Mouse (Mus musculus): ENCODE measurements at regions not wholly inside any gene's neighbourhood (a gene's known extent, or its start where the extent isn't known, plus 50 kb on each side); places are given as distances from the start of the nearest gene placed in this dataset.
"Not testable (repeated sequence)": the region's sequence is repeated elsewhere in the genome, so short reads cannot be mapped to it uniquely, and the experiment has no call there.

- Histone ChIP-seq H3K9ac (no peak overlapping the region), H3K4me1 (peaks cover 18% of the 10 kb centered on the region), H3K27me3 (no peaks in the 10 kb centered on the region), H3K27ac (0 out of 2 replicates have a peak overlapping the region, but pooled peaks have one; percentile 57), H3K36me3 (ENCODE audit: poor library complexity, severe bottlenecking) (no peaks in the 10 kb centered on the region), H3K4me3 (no peak overlapping the region), H3K4me2 (no peak overlapping the region), H3K9me3 (replicated peaks) (no peaks in the 10 kb centered on the region)
- ATAC-seq = peak; percentile 75
- WGBS = 9% methylated on average over 3 of the region's 3 CpGs
Measured at GRCm38 (mm10) chr3:18453220-18453985, 505.2 kb downstream of the Cypt12 start.

DNA sequence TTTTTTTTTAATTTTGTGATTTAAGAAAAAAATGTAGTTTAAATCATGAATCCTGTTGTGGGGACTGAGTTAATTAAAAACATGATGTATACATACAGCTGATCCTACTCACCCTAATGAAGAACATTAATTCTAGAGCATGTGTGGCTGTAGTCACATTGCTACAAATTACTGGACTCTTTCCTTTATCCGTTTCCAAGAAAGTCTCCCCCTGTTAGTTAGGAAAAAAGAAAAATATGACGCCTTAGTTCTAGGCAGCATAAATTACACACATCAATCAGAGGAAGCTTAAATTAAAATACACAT is 505.7 kb downstream of the Cypt12 start:
- H3K4me3 ChIP-seq = no peak overlapping the region
- H3K36me3 ChIP-seq (ENCODE audit: poor library complexity, severe bottlenecking) = no peaks in the 10 kb centered on the region
- H3K27me3 ChIP-seq = no peaks in the 10 kb centered on the region
- no peak overlapping the region for H3K4me2 ChIP-seq
- H3K27ac ChIP-seq = 0 out of 2 replicates have a peak overlapping the region, but pooled peaks have one; percentile 35
- peaks cover 18% of the 10 kb centered on the region for H3K4me1 ChIP-seq
- WGBS = 2% methylated on average over 2 of the region's 2 CpGs
- peak; percentile 67 for ATAC-seq
- H3K9ac ChIP-seq = no peak overlapping the region
- no peaks in the 10 kb centered on the region for H3K9me3 ChIP-seq (replicated peaks)

- not testable (repeated sequence) for H3K36me3 ChIP-seq (ENCODE audit: poor library complexity, severe bottlenecking); H3K9ac ChIP-seq; H3K4me3 ChIP-seq; H3K27me3 ChIP-seq; H3K9me3 ChIP-seq (replicated peaks); H3K4me2 ChIP-seq; ATAC-seq
- H3K27ac ChIP-seq = peak overlapping the region; percentile 63; the same call in 1 of the 2 replicates
- peaks cover 18% of the 10 kb centered on the region for H3K4me1 ChIP-seq
- WGBS = 45% methylated on average over 4 of the region's 4 CpGs
Measured at GRCm38 (mm10) chr3:18454558-18455191, 506.5 kb downstream of the Cypt12 start.

DNA sequence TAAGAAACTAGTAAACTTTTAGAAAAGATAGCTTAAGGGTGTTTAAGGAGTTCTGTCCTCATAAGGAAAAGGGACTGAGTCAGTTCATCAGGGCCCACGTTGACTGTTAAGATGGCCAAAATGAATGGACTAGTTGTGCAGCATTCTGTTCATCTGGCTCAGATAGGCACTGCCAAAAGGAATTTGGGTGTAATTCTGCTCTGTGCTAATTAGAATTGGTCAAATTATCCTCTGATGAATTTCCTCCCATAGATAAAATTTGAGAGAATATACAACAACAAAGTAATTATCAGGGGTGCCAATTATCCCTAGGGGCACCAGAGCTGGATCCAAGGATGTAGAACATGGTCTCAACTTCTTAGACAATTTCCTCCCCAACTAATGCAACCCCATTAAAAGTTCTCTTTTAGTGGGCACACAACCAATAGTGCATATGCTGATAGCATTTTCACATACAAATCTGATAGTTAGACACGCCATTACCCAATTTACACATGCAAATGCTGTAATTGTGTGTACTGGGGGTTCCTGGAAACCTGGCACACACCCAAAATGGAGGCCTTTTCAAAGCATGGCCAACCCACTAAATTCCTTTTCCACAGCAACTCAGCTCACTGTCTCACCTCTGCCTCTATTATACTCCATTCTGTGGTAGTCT is 508.0 kb downstream of the Cypt12 start:
- peak; percentile 87 for ATAC-seq

GRCm38 (mm10) chr3:18460267-18460666 is 512.1 kb downstream of the Cypt12 start:
- Histone ChIP-seq H3K4me3 (no peak overlapping the region), H3K27ac (no peak overlapping the region), H3K4me1 (0 out of 2 replicates have a peak, but pooled peaks cover 4% of the 10 kb centered on the region), H3K4me2 (no peak overlapping the region), H3K27me3 (no peaks in the 10 kb centered on the region), H3K36me3 (ENCODE audit: poor library complexity, severe bottlenecking) (no peaks in the 10 kb centered on the region), H3K9ac (no peak overlapping the region), H3K9me3 (replicated peaks) (no peaks in the 10 kb centered on the region)
- no peak for ATAC-seq
- 82% methylated on average over 1 of the region's 1 CpGs for WGBS

More for the DNA sequence above, 508.0 kb downstream of the Cypt12 start:
- Histone ChIP-seq H3K9me3 (replicated peaks) (no peaks in the 10 kb centered on the region), H3K4me3 (no peak overlapping the region), H3K4me2 (no peak overlapping the region), H3K27me3 (no peaks in the 10 kb centered on the region), H3K36me3 (ENCODE audit: poor library complexity, severe bottlenecking) (no peaks in the 10 kb centered on the region), H3K27ac (peak overlapping the region; percentile 40; the same call in 1 of the 2 replicates), H3K9ac (no peak overlapping the region), H3K4me1 (peaks cover 18% of the 10 kb centered on the region)
- WGBS = 23% methylated on average over 2 of the region's 2 CpGs

DNA sequence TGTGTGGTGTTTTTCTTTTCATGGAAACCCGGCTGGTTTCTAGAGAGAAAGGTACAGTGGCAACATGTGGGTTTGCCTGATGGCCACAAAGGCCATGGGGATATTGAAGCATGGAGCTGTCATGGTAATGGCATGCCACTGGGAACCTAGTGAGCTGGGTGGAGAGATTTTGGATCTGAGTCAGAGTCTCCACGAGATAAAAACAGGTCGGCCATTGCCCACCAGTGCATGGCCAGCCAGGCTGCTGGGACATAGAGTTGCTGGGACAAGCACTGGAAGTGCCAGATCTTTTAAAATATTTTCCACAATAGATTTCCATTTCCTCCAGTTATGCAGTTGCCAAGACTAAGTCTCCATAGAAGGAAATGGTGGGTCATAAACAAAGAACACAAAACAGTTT is 523.6 kb downstream of the Cypt12 start:
- H3K27ac ChIP-seq = no peak overlapping the region
- 94% methylated on average over 3 of the region's 3 CpGs for WGBS
- H3K4me2 ChIP-seq = no peak overlapping the region
- no peak for ATAC-seq
- H3K9ac ChIP-seq = no peak overlapping the region
- H3K9me3 ChIP-seq (replicated peaks) = no peaks in the 10 kb centered on the region
- no peaks in the 10 kb centered on the region for H3K4me1 ChIP-seq
- H3K4me3 ChIP-seq = no peak overlapping the region
- no peaks in the 10 kb centered on the region for H3K27me3 ChIP-seq
- no peaks in the 10 kb centered on the region for H3K36me3 ChIP-seq (ENCODE audit: poor library complexity, severe bottlenecking)

DNA sequence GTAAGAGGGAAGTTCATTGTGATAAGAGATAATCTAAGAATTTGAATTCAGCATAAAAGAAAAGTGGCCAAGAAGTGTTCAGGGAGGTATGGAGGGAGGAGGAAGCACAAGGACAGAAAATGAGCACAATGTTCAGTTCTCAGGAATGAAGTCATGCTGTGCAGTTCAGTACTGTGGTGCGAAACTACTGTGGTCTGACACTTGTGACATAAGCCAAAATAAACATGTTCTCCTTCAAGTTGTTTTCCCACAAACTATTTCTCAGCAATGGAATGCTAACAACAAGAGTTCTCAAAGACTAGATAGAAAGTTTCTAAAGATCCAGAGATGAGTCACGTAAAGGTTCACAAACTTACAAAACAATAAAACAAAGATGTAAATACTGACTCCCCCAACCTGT is 531.3 kb downstream of the Cypt12 start:
- H3K27me3 ChIP-seq = no peaks in the 10 kb centered on the region
- H3K4me1 ChIP-seq = no peaks in the 10 kb centered on the region
- no peak for ATAC-seq
- H3K9me3 ChIP-seq (replicated peaks) = no peaks in the 10 kb centered on the region
- H3K9ac ChIP-seq = no peak overlapping the region
- H3K27ac ChIP-seq = no peak overlapping the region
- H3K4me3 ChIP-seq = no peak overlapping the region
- 65% methylated on average over 2 of the region's 2 CpGs for WGBS
- H3K36me3 ChIP-seq (ENCODE audit: poor library complexity, severe bottlenecking) = no peaks in the 10 kb centered on the region
- H3K4me2 ChIP-seq = no peak overlapping the region

DNA sequence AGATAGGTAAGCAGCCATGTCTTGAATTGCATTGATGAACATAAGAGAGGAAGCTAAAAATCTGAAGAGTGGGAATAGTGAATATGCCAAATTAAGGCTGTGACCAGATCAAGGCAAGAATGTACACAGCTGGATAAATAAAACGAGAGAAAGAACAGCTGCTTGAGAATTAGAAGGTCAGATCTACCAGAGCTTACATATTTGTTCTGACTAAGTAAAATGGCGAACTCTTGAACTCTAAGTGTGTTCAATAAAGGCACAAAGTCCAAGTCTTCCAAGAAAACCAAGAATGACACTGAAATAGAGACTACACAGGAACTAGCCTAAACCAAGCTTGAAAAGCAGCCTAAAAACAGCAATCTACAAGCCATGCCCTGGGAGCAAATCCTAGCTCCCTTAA is 533.8 kb downstream of the Cypt12 start:
- ATAC-seq = no peak
- Histone ChIP-seq H3K4me2 (no peak overlapping the region), H3K9me3 (replicated peaks) (peaks cover 3% of the 10 kb centered on the region; the same call in 1 of the 2 replicates), H3K36me3 (ENCODE audit: poor library complexity, severe bottlenecking) (no peaks in the 10 kb centered on the region), H3K27ac (no peak overlapping the region), H3K4me1 (no peaks in the 10 kb centered on the region), H3K4me3 (no peak overlapping the region), H3K9ac (no peak overlapping the region), H3K27me3 (no peaks in the 10 kb centered on the region)
- 87% methylated on average over 2 of the region's 2 CpGs for WGBS

- peaks cover 3% of the 10 kb centered on the region; the same call in 1 of the 2 replicates for H3K9me3 ChIP-seq (replicated peaks)
- 61% methylated on average over 2 of the region's 2 CpGs for WGBS
- H3K9ac ChIP-seq = no peak overlapping the region
- H3K27ac ChIP-seq = no peak overlapping the region
- ATAC-seq = 0 out of 2 replicates have a peak, but pooled peaks have one; percentile 30
- no peak overlapping the region for H3K4me2 ChIP-seq
- H3K4me1 ChIP-seq = no peaks in the 10 kb centered on the region
- H3K27me3 ChIP-seq = no peaks in the 10 kb centered on the region
- no peaks in the 10 kb centered on the region for H3K36me3 ChIP-seq (ENCODE audit: poor library complexity, severe bottlenecking)
- no peak overlapping the region for H3K4me3 ChIP-seq
Measured at GRCm38 (mm10) chr3:18488886-18489285, 540.7 kb downstream of the Cypt12 start.

DNA sequence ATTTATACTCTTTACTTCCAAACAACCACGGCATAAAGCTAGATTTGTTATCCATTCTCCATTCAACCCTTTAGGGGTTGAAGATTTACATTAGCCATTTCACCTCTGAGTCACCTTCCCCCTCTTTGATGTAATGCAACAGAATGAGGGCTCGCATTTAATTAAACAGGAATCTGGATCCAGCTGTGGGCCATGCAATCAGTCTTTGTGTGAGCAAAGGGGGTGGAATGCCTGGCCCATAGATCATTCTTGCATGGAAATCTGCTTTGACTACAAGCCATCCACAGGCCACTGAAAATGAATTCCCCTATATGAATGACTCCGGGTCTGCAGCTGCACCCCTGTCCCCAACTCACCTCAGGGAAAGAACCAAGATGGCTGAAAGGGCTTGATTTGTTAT is 574.4 kb downstream of the Cypt12 start:
- Histone ChIP-seq H3K36me3 (ENCODE audit: poor library complexity, severe bottlenecking) (no peaks in the 10 kb centered on the region), H3K4me3 (no peak overlapping the region), H3K9ac (no peak overlapping the region), H3K4me1 (no peaks in the 10 kb centered on the region), H3K4me2 (no peak overlapping the region), H3K27me3 (no peaks in the 10 kb centered on the region), H3K27ac (no peak overlapping the region), H3K9me3 (replicated peaks) (no peaks in the 10 kb centered on the region)
- no peak for ATAC-seq
- 29% methylated on average over 3 of the region's 3 CpGs for WGBS

DNA sequence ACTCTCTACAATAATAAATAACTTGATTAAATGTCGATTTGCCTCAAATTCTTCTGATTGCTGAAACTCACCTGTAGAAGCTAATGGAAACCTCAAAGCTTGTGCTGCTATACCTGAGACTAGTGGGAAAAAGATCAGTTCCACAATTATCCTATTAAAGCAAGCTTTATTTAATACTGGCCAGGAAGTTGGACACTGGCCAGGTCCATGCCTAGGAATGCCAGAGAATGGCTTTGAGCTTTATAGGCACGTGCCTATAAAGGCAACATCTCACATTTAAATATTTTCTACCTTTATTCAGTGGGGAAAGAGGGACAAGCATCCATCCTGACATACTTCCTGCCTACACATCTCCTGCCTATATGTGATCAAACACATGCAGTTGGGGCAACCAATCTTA is 575.8 kb downstream of the Cypt12 start:
- 70% methylated on average over 2 of the region's 2 CpGs for WGBS
- no peak overlapping the region for H3K4me2 ChIP-seq
- H3K36me3 ChIP-seq (ENCODE audit: poor library complexity, severe bottlenecking) = no peaks in the 10 kb centered on the region
- no peaks in the 10 kb centered on the region for H3K27me3 ChIP-seq
- no peaks in the 10 kb centered on the region for H3K9me3 ChIP-seq (replicated peaks)
- H3K4me1 ChIP-seq = no peaks in the 10 kb centered on the region
- ATAC-seq = no peak
- H3K27ac ChIP-seq = no peak overlapping the region
- H3K4me3 ChIP-seq = no peak overlapping the region
- no peak overlapping the region for H3K9ac ChIP-seq

- H3K9ac ChIP-seq = no peak overlapping the region
- H3K4me2 ChIP-seq = no peak overlapping the region
- whole genome bisulfite sequencing = 92% methylated on average over 2 of the region's 2 CpGs
- no peak overlapping the region for H3K27ac ChIP-seq
- H3K4me1 ChIP-seq = no peaks in the 10 kb centered on the region
- H3K27me3 ChIP-seq = no peaks in the 10 kb centered on the region
- H3K36me3 ChIP-seq (ENCODE audit: poor library complexity, severe bottlenecking) = no peaks in the 10 kb centered on the region
- no peak for ATAC-seq
- no peaks in the 10 kb centered on the region for H3K9me3 ChIP-seq (replicated peaks)
- no peak overlapping the region for H3K4me3 ChIP-seq
Measured at GRCm38 (mm10) chr3:18557201-18557600, 609.0 kb downstream of the Cypt12 start.
